Comparison of ENCODE assay signal across 8 mouse cellular contexts in genomic region chr6:30402091-30402491, GRCm38 (mm10). TPM values are rescaled to one million over a fixed set of nuclear protein-coding genes. Genes with fewer than 3 reads are reported as not detected.
DNase-seq lines count a peak whose midpoint lies in the region; ATAC-seq and TF ChIP-seq lines count a peak whose summit lies in the region.

No protein-coding gene starts in this region.

- peak overlapping the region; percentile 70 for H3K4me2 ChIP-seq in lung, embryonic 14.5 days
- H3K4me2 ChIP-seq in liver, embryonic 16.5 days (ENCODE audit: low read depth, low read length), result peak overlapping the region; percentile 87
- peak overlapping the region; percentile 66 for H3K4me2 ChIP-seq in stomach, embryonic 14.5 days (replicated peaks; ENCODE audit: low read depth, low read length)

- peak; percentile 47 for DNase-seq in lung, embryonic 14.5 days
- no peak for DNase-seq in lung, postnatal 4 days
- no peak for DNase-seq in gastrocnemius, postnatal 25 days
- DNase-seq in left cerebral cortex, postnatal 36 days (ENCODE audit: low spot score in 2 of 2), result no peak

- intact Hi-C loops in left cerebral cortex, postnatal 36 days (cut with DNase I), result loop anchor here (2.0 to 10.0 kb wide), 5 partner anchors 59 to 630 kb away; partner anchors contain the start of gene Copg2

- peak overlapping the region; percentile 88 for H3K9ac ChIP-seq in lung, embryonic 14.5 days
- H3K9ac ChIP-seq in liver, embryonic 16.5 days (ENCODE audit: low read depth, low read length), result peak overlapping the region; percentile 97
- peak overlapping the region; percentile 96 for H3K9ac ChIP-seq in stomach, embryonic 14.5 days (replicated peaks; ENCODE audit: low read depth, low read length)

- TF ChIP-seq CTCF in lung, embryonic 14.5 days (IDR thresholded peaks at IDR 0.05; ENCODE audit: low read depth), result no peak

- H3K36me3 ChIP-seq in lung, embryonic 14.5 days (ENCODE audit: insufficient read depth), result no peaks in the 10 kb centered on the region
- H3K36me3 ChIP-seq in liver, embryonic 16.5 days (ENCODE audit: control insufficient read depth, insufficient read depth), result no peaks in the 10 kb centered on the region
- H3K36me3 ChIP-seq in stomach, embryonic 14.5 days (ENCODE audit: control insufficient read depth, insufficient read depth, low read length), result no peaks in the 10 kb centered on the region

- peak; percentile 21 for ATAC-seq in lung, embryonic 14.5 days (ENCODE audit: insufficient read depth)
- ATAC-seq in granulocyte monocyte progenitor cell, adult 5-6 weeks (replicated peaks; ENCODE audit: poor library complexity, severe bottlenecking), result 0 out of 2 replicates have a peak, but pooled peaks have one; percentile 13
- ATAC-seq in liver, embryonic 16.5 days (ENCODE audit: low read depth), result peak; percentile 45
- ATAC-seq in stomach, embryonic 14.5 days (ENCODE audit: insufficient number of reproducible peaks, insufficient read depth, low FRiP score, low read depth), result no peak

- H3K4me3 ChIP-seq in lung, embryonic 14.5 days (ENCODE audit: low read depth, low read length), result peak overlapping the region; percentile 99
- peak overlapping the region; percentile 88 for H3K4me3 ChIP-seq in brown adipose tissue, adult 24 weeks (ENCODE audit: insufficient read depth, low read depth, low read length)
- peak overlapping the region; percentile 98 for H3K4me3 ChIP-seq in liver, embryonic 16.5 days (ENCODE audit: low read depth, low read length)
- H3K4me3 ChIP-seq in stomach, embryonic 14.5 days (ENCODE audit: low read depth, low read length), result peak overlapping the region; percentile 99

- under 1% methylated on average over 29 of the region's 29 CpGs for WGBS in lung, embryonic 14.5 days
- WGBS in liver, embryonic 16.5 days (ENCODE audit: insufficient replicate concordance), result under 1% methylated on average over 29 of the region's 29 CpGs
- under 1% methylated on average over 29 of the region's 29 CpGs for WGBS in stomach, embryonic 14.5 days

- no peaks in the 10 kb centered on the region for H3K4me1 ChIP-seq in lung, embryonic 14.5 days (ENCODE audit: insufficient read depth)
- H3K4me1 ChIP-seq in brown adipose tissue, adult 24 weeks (ENCODE audit: control insufficient read depth, insufficient read depth, insufficient read length, low read length), result 0 out of 2 replicates have a peak, but pooled peaks cover 3% of the 10 kb centered on the region
- peaks cover 12% of the 10 kb centered on the region for H3K4me1 ChIP-seq in liver, embryonic 16.5 days (ENCODE audit: control insufficient read depth, low read depth, low read length)
- H3K4me1 ChIP-seq in stomach, embryonic 14.5 days (ENCODE audit: control insufficient read depth, insufficient read depth, low read length), result 0 out of 2 replicates have a peak, but pooled peaks cover 5% of the 10 kb centered on the region

- H3K9me3 ChIP-seq in lung, embryonic 14.5 days (ENCODE audit: low read depth, low read length), result no peaks in the 10 kb centered on the region
- H3K9me3 ChIP-seq in liver, embryonic 16.5 days (replicated peaks; ENCODE audit: control insufficient read depth, low read length), result no peaks in the 10 kb centered on the region
- H3K9me3 ChIP-seq in stomach, embryonic 14.5 days (ENCODE audit: control insufficient read depth, low read depth, low read length), result no peaks in the 10 kb centered on the region

- no peaks in the 10 kb centered on the region for H3K27me3 ChIP-seq in lung, embryonic 14.5 days (ENCODE audit: insufficient read depth, low read length)
- no peaks in the 10 kb centered on the region for H3K27me3 ChIP-seq in liver, embryonic 16.5 days (ENCODE audit: control insufficient read depth, insufficient read depth, low read depth, low read length)
- H3K27me3 ChIP-seq in stomach, embryonic 14.5 days (ENCODE audit: control insufficient read depth, insufficient read depth, low read length), result no peaks in the 10 kb centered on the region

- peak overlapping the region; percentile 90 for H3K27ac ChIP-seq in lung, embryonic 14.5 days (ENCODE audit: low read depth)
- H3K27ac ChIP-seq in brown adipose tissue, adult 24 weeks (replicated peaks; ENCODE audit: low read depth, low read length), result peak overlapping the region; percentile 48
- H3K27ac ChIP-seq in liver, embryonic 16.5 days (ENCODE audit: low read length), result peak overlapping the region; percentile 90
- H3K27ac ChIP-seq in stomach, embryonic 14.5 days (ENCODE audit: low read length), result peak overlapping the region; percentile 95

RNA-seq across cellular contexts. Expression of gene Klhdc10, which starts 0.4 kb away (rescaled TPM):
- 32.6 and 33.9 TPM in 2 replicates for polyA plus RNA-seq in lung, embryonic 14.5 days (2014; fragmentation: Nextera tagmentation; extraction: Ambion mirVana)
- 18.9 and 19.3 TPM in 2 replicates for polyA plus RNA-seq in brown adipose tissue, adult 24 weeks (2012; ENCODE audit: insufficient read depth, insufficient read length, missing spikeins)
- total RNA-seq in granulocyte monocyte progenitor cell, adult 5-6 weeks (2014; fragmentation: Nextera tagmentation), result 30.9 and 31.9 TPM in 2 replicates
- 52.7 and 57.6 TPM in 2 replicates for total RNA-seq in granulocyte monocyte progenitor cell, adult 5-6 weeks (2017)
- polyA plus RNA-seq in liver, embryonic 16.5 days (2015; fragmentation: Nextera tagmentation; extraction: Ambion mirVana), result 6.8 and 7.5 TPM in 2 replicates
- polyA plus RNA-seq in stomach, embryonic 14.5 days (2014; fragmentation: Nextera tagmentation; extraction: Ambion mirVana), result 24.8 and 29.3 TPM in 2 replicates
- 10 to 100 TPM; 44.3 to 46.2 TPM for total RNA-seq in gastrocnemius, postnatal 25 days (2021)
- total RNA-seq in left cerebral cortex, postnatal 36 days (2021), result 10 to 100 TPM; 98.0 to 99.2 TPM

RNA-seq across cellular contexts. Expression of gene Zc3hc1, which starts 11.3 kb away (rescaled TPM):
- 66.8 and 66.9 TPM in 2 replicates for polyA plus RNA-seq in lung, embryonic 14.5 days (2014; fragmentation: Nextera tagmentation; extraction: Ambion mirVana)
- 11.5 and 13.2 TPM in 2 replicates for polyA plus RNA-seq in brown adipose tissue, adult 24 weeks (2012; ENCODE audit: insufficient read depth, insufficient read length, missing spikeins)
- 36.6 and 37.9 TPM in 2 replicates for total RNA-seq in granulocyte monocyte progenitor cell, adult 5-6 weeks (2014; fragmentation: Nextera tagmentation)
- total RNA-seq in granulocyte monocyte progenitor cell, adult 5-6 weeks (2017), result 40.6 and 45.1 TPM in 2 replicates
- 20.9 and 22.5 TPM in 2 replicates for polyA plus RNA-seq in liver, embryonic 16.5 days (2015; fragmentation: Nextera tagmentation; extraction: Ambion mirVana)
- 50.7 and 54.5 TPM in 2 replicates for polyA plus RNA-seq in stomach, embryonic 14.5 days (2014; fragmentation: Nextera tagmentation; extraction: Ambion mirVana)
- total RNA-seq in gastrocnemius, postnatal 25 days (2021), result 10 to 100 TPM; 15.2 to 15.8 TPM
- 10 to 100 TPM; 24.9 to 26.3 TPM for total RNA-seq in left cerebral cortex, postnatal 36 days (2021)
